Mouse (Mus musculus): Measurements from ENCODE around the gene Spata5. TPM values are rescaled to one million over a fixed set of nuclear protein-coding genes. Genes with fewer than 3 reads are reported as not detected.

Spata5 gene
- total and polyA plus RNA-seq, 3 experiments, result 33.5 to 67.6 TPM; not detected in 1

DNA sequence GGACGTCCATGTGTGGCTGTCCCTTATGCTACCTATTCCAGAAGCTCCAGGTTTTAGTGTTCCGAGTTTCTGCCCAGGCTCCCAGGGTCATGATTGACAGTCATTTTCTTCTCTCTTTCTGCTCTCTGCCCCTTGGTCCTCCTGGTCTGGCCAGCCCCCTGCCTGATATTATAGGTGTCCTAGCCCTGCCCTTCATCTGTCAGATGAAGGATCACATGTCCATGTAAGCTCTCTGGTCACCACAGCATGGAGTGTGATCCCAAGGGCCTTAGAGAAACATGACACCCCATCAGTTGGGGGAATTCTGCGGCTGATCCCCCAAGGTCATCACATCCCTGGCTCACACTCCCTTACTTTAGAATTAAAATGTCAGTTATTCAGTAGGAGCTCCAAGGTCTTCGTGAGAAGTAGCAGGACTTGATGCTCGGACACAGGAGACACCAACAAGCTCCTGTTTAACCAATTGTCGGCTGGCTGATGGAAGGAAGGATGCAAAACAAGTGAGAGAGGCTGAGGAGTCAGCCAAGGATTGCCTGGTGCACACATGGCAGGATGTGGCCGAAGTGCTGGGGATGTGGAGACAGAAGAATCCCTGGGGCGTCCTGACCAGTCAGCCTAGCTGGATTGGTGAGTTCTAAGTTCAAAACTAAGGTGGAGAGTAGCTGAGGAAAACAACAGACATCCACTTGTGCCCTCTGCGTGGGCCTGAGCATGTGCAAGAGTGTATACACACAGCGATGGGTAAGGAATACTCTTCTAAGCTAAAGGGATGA is 195.4 kb downstream of the Spata5 start:
- Histone ChIP-seq H3K4me1 (ENCODE audit: control insufficient read depth in 1 of 2, insufficient read depth in 2 of 2, low read length in 2 of 2) (no peaks in the 10 kb centered on the region), H3K36me3 (ENCODE audit: control insufficient read depth in 1 of 2, insufficient read depth in 2 of 2, low read length in 2 of 2) (no peaks in the 10 kb centered on the region), H3K79me2 (ENCODE audit: control insufficient read depth, insufficient read depth, low read length, poor library complexity) (no peaks in the 10 kb centered on the region), H3K4me3 (ENCODE audit: control insufficient read depth in 1 of 2, insufficient read depth in 1 of 2, low read depth in 2 of 2, low read length in 2 of 2) (no peak overlapping the region), H3K27me3 (ENCODE audit: control insufficient read depth in 1 of 2, insufficient read depth in 2 of 2, low read length in 2 of 2) (peaks cover 2 to 5% of the 10 kb centered on the region in 2 experiments; a peak in 3 of 4 replicates), H3K9ac (ENCODE audit: control insufficient read depth, low read depth, low read length, poor library complexity, severe bottlenecking) (no peak overlapping the region), H3K9me3 (replicated peaks; ENCODE audit: insufficient read depth, low read length) (no peaks in the 10 kb centered on the region), H3K27ac (ENCODE audit: control insufficient read depth, low read depth, low read length) (no peak overlapping the region)
- TF ChIP-seq TAL1 (IDR thresholded peaks at IDR 0.05; ENCODE audit: low read length) (no peak), KAT2A (conservative IDR thresholded peaks at IDR 0.05; ENCODE audit: low read depth, low read length) (no peak), MAZ (IDR thresholded peaks at IDR 0.05; ENCODE audit: low read depth, low read length) (no peak), RCOR1 (IDR thresholded peaks at IDR 0.05; ENCODE audit: low read depth, low read length) (no peak), ZMIZ1 (IDR thresholded peaks at IDR 0.05; ENCODE audit: low read depth, low read length) (no peak), HCFC1 (IDR thresholded peaks at IDR 0.05; ENCODE audit: low read depth, low read length) (no peak), USF1 (IDR thresholded peaks at IDR 0.05; ENCODE audit: low read depth, low read length) (no peak), EP300 (IDR thresholded peaks at IDR 0.05; ENCODE audit: low read depth in 1 of 2, low read length in 2 of 2) (no peak), ZKSCAN1 (IDR thresholded peaks at IDR 0.05; ENCODE audit: low read depth, low read length) (no peak), POLR2AphosphoS5 (IDR thresholded peaks at IDR 0.05; ENCODE audit: borderline replicate concordance, low read depth, low read length) (no peak), POLR2AphosphoS2 (IDR thresholded peaks at IDR 0.05; ENCODE audit: low read length) (no peak), E2F4 (IDR thresholded peaks at IDR 0.05; ENCODE audit: borderline replicate concordance, low read depth, low read length) (no peak), NELFE (IDR thresholded peaks at IDR 0.05; ENCODE audit: low read depth, low read length) (no peak), CHD1 (IDR thresholded peaks at IDR 0.05; ENCODE audit: low read depth, low read length) (no peak), GATA1 (IDR thresholded peaks at IDR 0.05; ENCODE audit: low read depth, low read length) (no peak), CHD2 (IDR thresholded peaks at IDR 0.05; ENCODE audit: low read length) (no peak)
- no peak for DNase-seq (ENCODE audit: low read depth, low spot score)

DNA sequence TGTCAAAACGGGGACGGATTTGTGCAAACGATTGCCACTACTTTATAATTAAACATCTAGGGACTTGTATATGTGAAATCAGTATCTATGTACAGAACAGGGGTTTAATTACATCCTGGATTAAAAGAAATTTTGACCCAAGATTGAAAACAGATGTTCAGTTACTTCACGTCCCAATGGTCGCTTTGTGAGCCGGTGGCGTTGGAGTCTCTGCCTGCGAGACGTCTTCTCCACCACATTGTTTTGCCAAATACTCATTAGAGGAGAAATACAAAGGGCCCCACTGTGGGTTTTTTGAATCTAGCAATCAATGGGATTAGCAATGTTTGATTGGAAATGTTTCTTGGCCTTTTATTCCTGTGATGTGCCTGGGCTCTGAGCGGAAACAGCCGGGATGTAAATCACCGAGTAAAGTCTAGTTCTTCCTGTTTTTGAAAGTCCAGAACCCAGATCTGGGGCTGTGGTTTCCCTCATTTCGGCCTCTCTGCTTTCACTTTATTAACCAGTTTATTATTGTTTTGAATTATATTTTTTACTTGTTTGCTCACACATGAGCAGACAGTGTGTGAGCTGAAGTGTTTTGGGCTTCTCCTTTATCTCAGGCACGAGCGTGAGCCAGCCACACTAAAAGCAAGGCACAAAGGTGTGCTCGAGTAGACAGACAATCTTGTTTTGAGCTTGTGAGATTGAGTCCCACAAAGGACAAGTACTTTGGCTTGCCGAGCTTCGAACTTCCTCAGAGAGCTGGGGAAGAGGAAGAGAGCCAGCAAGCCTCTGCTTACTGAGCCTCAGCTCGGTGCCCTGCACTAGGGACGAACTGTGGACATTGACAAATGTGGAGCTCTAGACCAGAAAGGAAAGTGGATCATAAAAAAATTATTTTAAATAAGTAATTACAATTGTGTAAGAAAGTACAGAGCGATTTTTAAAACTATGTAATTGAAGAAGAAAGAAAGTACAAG is 197.2 kb downstream of the Spata5 start:
- Histone ChIP-seq H3K4me3 (ENCODE audit: control insufficient read depth in 1 of 2, insufficient read depth in 1 of 2, low read depth in 2 of 2, low read length in 2 of 2) (no peak overlapping the region), H3K79me2 (ENCODE audit: control insufficient read depth, insufficient read depth, low read length, poor library complexity) (no peaks in the 10 kb centered on the region)
- TF ChIP-seq UBTF (IDR thresholded peaks at IDR 0.05; ENCODE audit: borderline replicate concordance, insufficient read depth, low read depth, low read length) (no peak), JUND (IDR thresholded peaks at IDR 0.05; ENCODE audit: low read depth, low read length) (no peak), POLR2AphosphoS5 (IDR thresholded peaks at IDR 0.05; ENCODE audit: borderline replicate concordance, low read depth, low read length) (no peak), CTCF (IDR thresholded peaks at IDR 0.05 in 2 of 3, conservative IDR thresholded peaks at IDR 0.05 in 1 of 3; ENCODE audit: control insufficient read depth in 1 of 3, insufficient read depth in 1 of 3, low read depth in 2 of 3, low read length in 3 of 3, poor library complexity in 1 of 3, severe bottlenecking in 1 of 3) (no peak), ZNF384 (IDR thresholded peaks at IDR 0.05; ENCODE audit: low read depth, low read length) (no peak), GABPA (IDR thresholded peaks at IDR 0.05; ENCODE audit: low read depth, low read length) (no peak), SIN3A (IDR thresholded peaks at IDR 0.05; ENCODE audit: low read length) (no peak), ETS1 (IDR thresholded peaks at IDR 0.05; ENCODE audit: low read depth, low read length) (no peak), USF1 (IDR thresholded peaks at IDR 0.05; ENCODE audit: low read depth, low read length) (no peak), BHLHE40 (IDR thresholded peaks at IDR 0.05; ENCODE audit: borderline replicate concordance, low read depth, low read length) (no peak), RAD21 (IDR thresholded peaks at IDR 0.05; ENCODE audit: low read depth, low read length) (no peak), TCF12 (IDR thresholded peaks at IDR 0.05; ENCODE audit: low read depth, low read length) (no peak), ZKSCAN1 (IDR thresholded peaks at IDR 0.05; ENCODE audit: low read depth, low read length) (no peak), CHD2 (IDR thresholded peaks at IDR 0.05; ENCODE audit: low read length) (no peak), MYB (IDR thresholded peaks at IDR 0.05; ENCODE audit: low read depth, low read length) (no peak)

More for the DNA sequence above, 197.2 kb downstream of the Spata5 start:
- no peaks in the 10 kb centered on the region for H3K36me3 ChIP-seq (ENCODE audit: control insufficient read depth in 1 of 2, insufficient read depth in 2 of 2, low read length in 2 of 2)
- H3K9ac ChIP-seq (ENCODE audit: control insufficient read depth, low read depth, low read length, poor library complexity, severe bottlenecking), result no peak overlapping the region
- H3K27me3 ChIP-seq (ENCODE audit: control insufficient read depth in 1 of 2, insufficient read depth in 2 of 2, low read length in 2 of 2), result peaks cover 2 to 5% of the 10 kb centered on the region in 2 experiments; a peak in 3 of 4 replicates
- DNase-seq (ENCODE audit: low read depth, low spot score), result no peak
- H3K4me1 ChIP-seq (ENCODE audit: control insufficient read depth in 1 of 2, insufficient read depth in 2 of 2, low read length in 2 of 2), result no peaks in the 10 kb centered on the region
- no peak overlapping the region for H3K27ac ChIP-seq (ENCODE audit: control insufficient read depth, low read depth, low read length)
- no peaks in the 10 kb centered on the region for H3K9me3 ChIP-seq (replicated peaks; ENCODE audit: insufficient read depth, low read length)

Data from MEL (cell line).